Mouse (Mus musculus): ENCODE measurements at regions not wholly inside any gene's neighbourhood (a gene's known extent, or its start where the extent isn't known, plus 50 kb on each side); places are given as distances from the start of the nearest gene placed in this dataset.

- DNase-seq (ENCODE audit: low spot score in 2 of 2), result no peak
Measured at GRCm38 (mm10) chr9:103917771-103918170, 84.6 kb upstream of the Nphp3 start.

- DNase-seq (ENCODE audit: low spot score in 2 of 2), result no peak
Measured at GRCm38 (mm10) chr9:103922356-103922755, 80.0 kb upstream of the Nphp3 start.

- no peak for DNase-seq (ENCODE audit: low spot score in 2 of 2)
Measured at GRCm38 (mm10) chr9:103924641-103925040, 77.7 kb upstream of the Nphp3 start.

- DNase-seq (ENCODE audit: low spot score in 2 of 2), result no peak
Measured at GRCm38 (mm10) chr9:103925486-103925885, 76.9 kb upstream of the Nphp3 start.

GRCm38 (mm10) chr9:103928744-103929527 is 73.4 kb upstream of the Nphp3 start:
- no peak for DNase-seq (ENCODE audit: low spot score in 2 of 2)

- peak; percentile 34 to 64 for DNase-seq (ENCODE audit: low spot score in 2 of 2)
Measured at GRCm38 (mm10) chr9:103938070-103938469, 64.3 kb upstream of the Nphp3 start.

GRCm38 (mm10) chr9:103940010-103940409 is 62.3 kb upstream of the Nphp3 start:
- no peak for DNase-seq (ENCODE audit: low spot score in 2 of 2)

- DNase-seq (ENCODE audit: low spot score in 2 of 2), result no peak
Measured at GRCm38 (mm10) chr9:103940506-103940905, 61.8 kb upstream of the Nphp3 start.

- DNase-seq (ENCODE audit: low spot score in 2 of 2), result no peak
Measured at GRCm38 (mm10) chr9:103941176-103941900, 61.0 kb upstream of the Nphp3 start.

- DNase-seq (ENCODE audit: low spot score in 2 of 2), result no peak
Measured at GRCm38 (mm10) chr9:103941901-103942260, 60.5 kb upstream of the Nphp3 start.

- peak; percentile 16 to 59 for DNase-seq (ENCODE audit: low spot score in 2 of 2)
Measured at GRCm38 (mm10) chr9:103945406-103945805, 56.9 kb upstream of the Nphp3 start.

- DNase-seq (ENCODE audit: low spot score in 2 of 2), result no peak
Measured at GRCm38 (mm10) chr9:103951799-103952198, 50.5 kb upstream of the Nphp3 start.
